Mouse (Mus musculus): ENCODE measurements around the gene Mfsd13b.

Gene Mfsd13b

GRCm38 (mm10) chr7:120982200-120982841 lies at the start of gene Mfsd13b, which contains the start of gene Cdr2:
Gene Mfsd13b (plus strand): TSS chr7:120982509.
Gene Cdr2 (minus strand): TSS chr7:120982312.
- TF ChIP-seq GATA4 (IDR thresholded peaks at IDR 0.05; ENCODE audit: insufficient replicate concordance, low read length), result no peak

- no peak for TF ChIP-seq GATA4 (IDR thresholded peaks at IDR 0.05; ENCODE audit: insufficient replicate concordance, low read length)
These were observed 49.2 kb upstream of the Mfsd13b start for GRCm38 (mm10) chr7:120933110-120933509.

GRCm38 (mm10) chr7:120933680-120934195 lies 48.6 kb upstream of the Mfsd13b start:
- TF ChIP-seq GATA4 (IDR thresholded peaks at IDR 0.05; ENCODE audit: insufficient replicate concordance, low read length), result no peak

GRCm38 (mm10) chr7:120934716-120935115 lies 47.6 kb upstream of the Mfsd13b start:
- no peak for TF ChIP-seq GATA4 (IDR thresholded peaks at IDR 0.05; ENCODE audit: insufficient replicate concordance, low read length)

GRCm38 (mm10) chr7:120936522-120936921 lies 45.8 kb upstream of the Mfsd13b start:
- no peak for TF ChIP-seq GATA4 (IDR thresholded peaks at IDR 0.05; ENCODE audit: insufficient replicate concordance, low read length)

GRCm38 (mm10) chr7:120938206-120938605 lies 44.1 kb upstream of the Mfsd13b start:
- no peak for TF ChIP-seq GATA4 (IDR thresholded peaks at IDR 0.05; ENCODE audit: insufficient replicate concordance, low read length)

- TF ChIP-seq GATA4 (IDR thresholded peaks at IDR 0.05; ENCODE audit: insufficient replicate concordance, low read length), result no peak
These were observed 42.0 kb upstream of the Mfsd13b start for GRCm38 (mm10) chr7:120940343-120940742.

- no peak for TF ChIP-seq GATA4 (IDR thresholded peaks at IDR 0.05; ENCODE audit: insufficient replicate concordance, low read length)
These were observed 41.1 kb upstream of the Mfsd13b start for GRCm38 (mm10) chr7:120941214-120941613.

- no peak for TF ChIP-seq GATA4 (IDR thresholded peaks at IDR 0.05; ENCODE audit: insufficient replicate concordance, low read length)
These were observed 39.8 kb upstream of the Mfsd13b start for GRCm38 (mm10) chr7:120942506-120942905.

GRCm38 (mm10) chr7:120943936-120944509 lies 38.3 kb upstream of the Mfsd13b start:
- no peak for TF ChIP-seq GATA4 (IDR thresholded peaks at IDR 0.05; ENCODE audit: insufficient replicate concordance, low read length)

- TF ChIP-seq GATA4 (IDR thresholded peaks at IDR 0.05; ENCODE audit: insufficient replicate concordance, low read length), result no peak
These were observed 22.2 kb upstream of the Mfsd13b start for GRCm38 (mm10) chr7:120960116-120960515.

GRCm38 (mm10) chr7:120960601-120961000 lies 21.7 kb upstream of the Mfsd13b start:
- TF ChIP-seq GATA4 (IDR thresholded peaks at IDR 0.05; ENCODE audit: insufficient replicate concordance, low read length), result no peak

- TF ChIP-seq GATA4 (IDR thresholded peaks at IDR 0.05; ENCODE audit: insufficient replicate concordance, low read length), result no peak
These were observed 20.4 kb upstream of the Mfsd13b start for GRCm38 (mm10) chr7:120961893-120962292.

GRCm38 (mm10) chr7:120963126-120963525 lies 19.2 kb upstream of the Mfsd13b start:
- no peak for TF ChIP-seq GATA4 (IDR thresholded peaks at IDR 0.05; ENCODE audit: insufficient replicate concordance, low read length)

- no peak for TF ChIP-seq GATA4 (IDR thresholded peaks at IDR 0.05; ENCODE audit: insufficient replicate concordance, low read length)
These were observed 13.1 kb upstream of the Mfsd13b start for GRCm38 (mm10) chr7:120969221-120969620.

GRCm38 (mm10) chr7:120970112-120970511 lies 12.2 kb upstream of the Mfsd13b start:
- no peak for TF ChIP-seq GATA4 (IDR thresholded peaks at IDR 0.05; ENCODE audit: insufficient replicate concordance, low read length)

Measured in liver, adult (tissue).